Mouse (Mus musculus) CH12.LX (cell line): ENCODE results near the gene Map2k1. TPM values are rescaled to one million over a fixed set of nuclear protein-coding genes. Genes with fewer than 3 reads are reported as not detected.

Experiments used
- DNase-seq: peaks from one replicate; pipeline ENCODE4 v3.0.0-alpha.2; 2013; ENCODE audit errors: extremely low read depth
- H3K27ac ChIP-seq: 2 replicates; pipeline ENCODE4 v1.5.1; 2012; ENCODE audit warnings: low read depth, mild to moderate bottlenecking, control low read depth, moderate library complexity; ENCODE audit not compliant: insufficient read depth
- H3K27me3 ChIP-seq: replicated peaks from 2 replicates; pipeline ENCODE3; 2012; ENCODE audit warnings: inconsistent platforms
- H3K36me3 ChIP-seq, 2 experiments: replicated peaks in 1 of 2; 2 replicates each; pipeline versions ENCODE3 to v1.6.1; 2012; ENCODE audit warnings: inconsistent platforms in 1 of 2, low read length in 1 of 2, mild to moderate bottlenecking in 1 of 2, mixed read lengths in 1 of 2, moderate library complexity in 1 of 2; ENCODE audit not compliant: control insufficient read depth in 1 of 2, insufficient read depth in 1 of 2
- H3K4me1 ChIP-seq, 2 experiments: 2 replicates each; pipeline ENCODE4 v1.6.1; 2012; ENCODE audit warnings: inconsistent platforms in 1 of 2, moderate library complexity in 1 of 2; ENCODE audit not compliant: insufficient read depth in 2 of 2, control insufficient read depth in 1 of 2
- H3K4me2 ChIP-seq: 2 replicates; pipeline ENCODE4 v1.6.1; 2012; ENCODE audit warnings: low read depth, mild to moderate bottlenecking, control low read depth; ENCODE audit not compliant: poor library complexity, insufficient read depth, severe bottlenecking
- H3K4me3 ChIP-seq, 3 experiments: fragments of 150-350 bp in 1 of 3; sonication (generic) in 1 of 3; replicated peaks in 1 of 3; 2 replicates each; pipeline versions ENCODE3 to v1.5.1; 2011 to 2012; ENCODE audit warnings: low read depth in 2 of 3, low read length in 2 of 3, mild to moderate bottlenecking in 2 of 3, moderate library complexity in 2 of 3, control low read depth in 1 of 3, improper control_type of control experiment in 1 of 3, inconsistent platforms in 1 of 3, mixed read lengths in 1 of 3; ENCODE audit not compliant: poor library complexity in 1 of 3
- H3K79me2 ChIP-seq: replicated peaks from 2 replicates; pipeline ENCODE4 v1.6.1; 2012; ENCODE audit warnings: mild to moderate bottlenecking, moderate library complexity; ENCODE audit not compliant: control insufficient read depth, poor library complexity, insufficient read depth, severe bottlenecking; ENCODE audit errors: extremely low read depth
- H3K9ac ChIP-seq: 2 replicates; pipeline ENCODE4 v1.6.1; 2012; ENCODE audit warnings: low read depth, mild to moderate bottlenecking, control low read depth, moderate library complexity; ENCODE audit not compliant: insufficient read depth
- H3K9me3 ChIP-seq: replicated peaks from 2 replicates; pipeline ENCODE3; 2012; ENCODE audit warnings: low read length, inconsistent platforms, mixed read lengths
- BHLHE40 ChIP-seq: IDR thresholded peaks from 2 replicates; pipeline ENCODE4 v1.6.1; 2011; ENCODE audit warnings: mild to moderate bottlenecking, low read depth, low read length, improper control_type of control experiment
- CHD1 ChIP-seq: IDR thresholded peaks from 2 replicates; pipeline ENCODE4 v1.6.1; 2012; ENCODE audit warnings: low read depth, low read length, improper control_type of control experiment, inconsistent platforms
- CTCF ChIP-seq, 2 experiments: IDR thresholded peaks in 1 of 2; conservative IDR thresholded peaks in 1 of 2; 2 replicates each; pipeline ENCODE4 v1.5.1; 2011 to 2012; ENCODE audit warnings: low read depth in 2 of 2, low read length in 2 of 2, improper control_type of control experiment in 1 of 2, inconsistent platforms in 1 of 2, mild to moderate bottlenecking in 1 of 2, moderate library complexity in 1 of 2
- EP300 ChIP-seq: IDR thresholded peaks from 2 replicates; pipeline ENCODE4 v1.6.1; 2011; ENCODE audit warnings: low read length, improper control_type of control experiment
- ETS1 ChIP-seq: conservative IDR thresholded peaks from 2 replicates; pipeline ENCODE4 v1.6.1; 2012; ENCODE audit warnings: low read depth, mild to moderate bottlenecking, inconsistent platforms, low read length, improper control_type of control experiment, moderate library complexity
- GABPA ChIP-seq: IDR thresholded peaks from 2 replicates; pipeline ENCODE4 v1.6.1; 2012; ENCODE audit warnings: low read depth, low read length, improper control_type of control experiment, inconsistent platforms; ENCODE audit not compliant: insufficient replicate concordance
- HCFC1 ChIP-seq: IDR thresholded peaks from 2 replicates; pipeline ENCODE4 v1.6.1; 2012; ENCODE audit warnings: low read depth, mild to moderate bottlenecking, inconsistent platforms, low read length, improper control_type of control experiment
- IRF4 ChIP-seq: IDR thresholded peaks from 2 replicates; pipeline ENCODE4 v1.6.1; 2014; ENCODE audit warnings: low read depth, mild to moderate bottlenecking, inconsistent platforms, low read length, improper control_type of control experiment
- JUND ChIP-seq: conservative IDR thresholded peaks from 2 replicates; pipeline ENCODE4 v1.6.1; 2011; ENCODE audit warnings: low read depth, low read length, improper control_type of control experiment
- KAT2A ChIP-seq: IDR thresholded peaks from 2 replicates; pipeline ENCODE4 v1.6.1; 2012; ENCODE audit warnings: low read length, improper control_type of control experiment, inconsistent platforms; ENCODE audit not compliant: insufficient replicate concordance
- MAFK ChIP-seq: IDR thresholded peaks from 2 replicates; pipeline ENCODE4 v1.6.1; 2011; ENCODE audit warnings: low read length, improper control_type of control experiment; ENCODE audit not compliant: insufficient replicate concordance
- MAX ChIP-seq: IDR thresholded peaks from 2 replicates; pipeline ENCODE4 v1.6.1; 2011; ENCODE audit warnings: low read length, improper control_type of control experiment
- MEF2A ChIP-seq: IDR thresholded peaks from 2 replicates; pipeline ENCODE4 v1.6.1; 2014; ENCODE audit warnings: low read depth, mild to moderate bottlenecking, inconsistent platforms, low read length, improper control_type of control experiment, borderline replicate concordance
- MXI1 ChIP-seq: IDR thresholded peaks from 2 replicates; pipeline ENCODE4 v1.6.1; 2011; ENCODE audit warnings: mild to moderate bottlenecking, low read depth, low read length, improper control_type of control experiment
- NRF1 ChIP-seq: IDR thresholded peaks from 2 replicates; pipeline ENCODE4 v1.6.1; 2014; ENCODE audit warnings: low read depth, mild to moderate bottlenecking, inconsistent platforms, low read length, improper control_type of control experiment, moderate library complexity
- PAX5 ChIP-seq: IDR thresholded peaks from 2 replicates; pipeline ENCODE4 v1.6.1; 2012; ENCODE audit warnings: low read length, inconsistent platforms, mixed read lengths
- POLR2A ChIP-seq: IDR thresholded peaks from 2 replicates; pipeline ENCODE4 v1.6.1; 2011; ENCODE audit warnings: low read depth, mild to moderate bottlenecking, improper control_type of control experiment, low read length
- POLR2AphosphoS2 ChIP-seq: IDR thresholded peaks from 2 replicates; pipeline ENCODE4 v1.6.1; 2011; ENCODE audit warnings: low read depth, low read length, improper control_type of control experiment
- RAD21 ChIP-seq: IDR thresholded peaks from 2 replicates; pipeline ENCODE4 v1.6.1; 2011; ENCODE audit warnings: low read depth, mild to moderate bottlenecking, low read length, improper control_type of control experiment, moderate library complexity
- RCOR1 ChIP-seq: conservative IDR thresholded peaks from 2 replicates; pipeline ENCODE4 v1.6.1; 2012; ENCODE audit warnings: low read depth, mild to moderate bottlenecking, inconsistent platforms, low read length, improper control_type of control experiment
- SIN3A ChIP-seq: IDR thresholded peaks from 2 replicates; pipeline ENCODE4 v1.6.1; 2012; ENCODE audit warnings: low read length, improper control_type of control experiment, inconsistent platforms
- TBP ChIP-seq: conservative IDR thresholded peaks from 2 replicates; pipeline ENCODE4 v1.6.1; 2011; ENCODE audit warnings: low read depth, low read length, improper control_type of control experiment
- TCF12 ChIP-seq: IDR thresholded peaks from 2 replicates; pipeline ENCODE4 v1.6.1; 2014; ENCODE audit warnings: low read depth, mild to moderate bottlenecking, inconsistent platforms, low read length, improper control_type of control experiment
- UBTF ChIP-seq: IDR thresholded peaks from 2 replicates; pipeline ENCODE4 v1.6.1; 2012; ENCODE audit warnings: low read depth, mild to moderate bottlenecking, inconsistent platforms, low read length, improper control_type of control experiment, moderate library complexity
- USF1 ChIP-seq: IDR thresholded peaks from 2 replicates; pipeline ENCODE4 v1.6.1; 2014; ENCODE audit warnings: low read depth, mild to moderate bottlenecking, inconsistent platforms, low read length, improper control_type of control experiment
- USF2 ChIP-seq: conservative IDR thresholded peaks from 2 replicates; pipeline ENCODE4 v1.6.1; 2011; ENCODE audit warnings: low read depth, low read length, improper control_type of control experiment
- ZC3H11A ChIP-seq: IDR thresholded peaks from 2 replicates; pipeline ENCODE4 v1.6.1; 2012; ENCODE audit warnings: low read depth, mild to moderate bottlenecking, inconsistent platforms, low read length, improper control_type of control experiment
- ZKSCAN1 ChIP-seq: IDR thresholded peaks from 2 replicates; pipeline ENCODE4 v1.6.1; 2012; ENCODE audit warnings: low read depth, inconsistent platforms, low read length, improper control_type of control experiment, borderline replicate concordance
- ZMIZ1 ChIP-seq: IDR thresholded peaks from 2 replicates; pipeline ENCODE4 v1.6.1; 2012; ENCODE audit warnings: low read depth, mild to moderate bottlenecking, inconsistent platforms, low read length, improper control_type of control experiment
- ZNF384 ChIP-seq: IDR thresholded peaks from 2 replicates; pipeline ENCODE4 v1.6.1; 2012; ENCODE audit warnings: low read depth, low read length, improper control_type of control experiment, inconsistent platforms
- dilution Hi-C: fragments of 300-500 bp; cut with MboI; formaldehyde crosslinking; loops from 2 replicates; pipeline ENCODE4 v1.14.3; 2020; ENCODE audit warnings: low sequenced_read_pairs; ENCODE audit not compliant: extremely low pct_unique_long_range_greater_than_20kb, extremely low pct_ligation_motif_present
- in situ Hi-C: fragments of 300-500 bp; cut with MboI; formaldehyde crosslinking; loops from 3 replicates; pipeline ENCODE4 v1.14.3; 2019; ENCODE audit warnings: low sequenced_read_pairs, low pct_ligation_motif_present, low pct_unique_long_range_greater_than_20kb, mixed read lengths
- polyA plus RNA-seq: library from polyadenylated mRNA; unstranded; fragments of >175 nt; gene quantifications from 2 replicates; pipeline ENCODE4 v1.2.1, GENCODE M21; 2012; ENCODE audit warnings: low read depth; ENCODE audit not compliant: insufficient read length
- total RNA-seq, 2 experiments: library from RNA; depleted of rRNA; stranded (reverse); fragments of 300-350 nt in 1 of 2; fragments of >200 nt in 1 of 2; gene quantifications; 2 replicates each; pipeline ENCODE4 v1.2.3; 2012 to 2014

Map2k1 gene
- total and polyA plus RNA-seq, 3 experiments: 56.3 to 122 (median 74.0) TPM

- TF ChIP-seq POLR2A: no peak
- TF ChIP-seq ETS1: no peak
- no peak for TF ChIP-seq SIN3A
- no peak for TF ChIP-seq USF1
- no peak for TF ChIP-seq GABPA
- no peak for TF ChIP-seq HCFC1
- TF ChIP-seq ZMIZ1: no peak
- no peak for TF ChIP-seq RAD21
- no peak for TF ChIP-seq MXI1
- no peak for TF ChIP-seq NRF1
- TF ChIP-seq JUND: no peak
- TF ChIP-seq PAX5: no peak
- TF ChIP-seq BHLHE40: no peak
- no peak for TF ChIP-seq TBP
- no peak for TF ChIP-seq RCOR1
- TF ChIP-seq UBTF: no peak
- TF ChIP-seq MAFK: no peak
- TF ChIP-seq TCF12: no peak
- no peak for TF ChIP-seq EP300
- no peak for TF ChIP-seq MEF2A
- dilution Hi-C loops: no loop called here
- Histone ChIP-seq H3K4me1 (peaks cover 0 to 33% of the 10 kb centered on the region in 2 experiments; a peak in 2 of 4 replicates), H3K4me2 (no peak overlapping the region), H3K27me3 (no peaks in the 10 kb centered on the region), H3K27ac (no peak overlapping the region), H3K79me2 (0 out of 2 replicates have a peak, but pooled peaks cover 3% of the 10 kb centered on the region), H3K9me3 (no peaks in the 10 kb centered on the region), H3K9ac (no peak overlapping the region), H3K36me3 (peaks cover 0 to 54% of the 10 kb centered on the region in 2 experiments), H3K4me3 (no peak overlapping the region)
- in situ Hi-C loops: no loop called here
- no peak for DNase-seq
These were observed 31.3 kb downstream of the Map2k1 start for GRCm38 (mm10) chr9:64222098-64222497.

- dilution Hi-C loops: no loop called here
- no peak overlapping the region for H3K27ac ChIP-seq
- peaks cover 0 to 56% of the 10 kb centered on the region in 2 experiments for H3K36me3 ChIP-seq
- in situ Hi-C loops: no loop called here
- H3K4me1 ChIP-seq: peaks cover 0 to 31% of the 10 kb centered on the region in 2 experiments; a peak in 2 of 4 replicates
- peaks cover 3% of the 10 kb centered on the region; the same call in 1 of the 2 replicates for H3K79me2 ChIP-seq
- no peak overlapping the region for H3K4me3 ChIP-seq
- no peak for TF ChIP-seq ZNF384
- no peak for TF ChIP-seq GABPA
- TF ChIP-seq RAD21: no peak
- no peak for TF ChIP-seq IRF4
- no peak for TF ChIP-seq POLR2A
- no peak for TF ChIP-seq USF1
- TF ChIP-seq CTCF (conservative IDR thresholded peaks at IDR 0.05 in 1 of 2, IDR thresholded peaks at IDR 0.05 in 1 of 2; ENCODE audit: low read depth in 2 of 2, low read length in 2 of 2): no peak
- no peak for TF ChIP-seq CHD1
- TF ChIP-seq KAT2A: no peak
- TF ChIP-seq ZC3H11A: no peak
- TF ChIP-seq POLR2AphosphoS2: no peak
- no peak for TF ChIP-seq MAX
- no peak for TF ChIP-seq TBP
- TF ChIP-seq ZKSCAN1: no peak
- no peak for TF ChIP-seq USF2
- TF ChIP-seq UBTF: no peak
- H3K4me2 ChIP-seq: no peak overlapping the region
- no peak for DNase-seq
- H3K9ac ChIP-seq: no peak overlapping the region
- H3K9me3 ChIP-seq: no peaks in the 10 kb centered on the region
- H3K27me3 ChIP-seq: no peaks in the 10 kb centered on the region
These were observed 32.0 kb downstream of the Map2k1 start for GRCm38 (mm10) chr9:64221480-64221879.
